Mouse (Mus musculus): Measurements from ENCODE around the gene Trove2.

GRCm38 (mm10) chr1:143738811-143739210 lies 38.1 kb downstream of the Trove2 start:
- no peak for TF ChIP-seq CTCF (conservative IDR thresholded peaks at IDR 0.05; ENCODE audit: low read length)
- TF ChIP-seq POU5F1 (IDR thresholded peaks at IDR 0.05; ENCODE audit: borderline replicate concordance, low read length) = no peak
- no peak for TF ChIP-seq NANOG (IDR thresholded peaks at IDR 0.05; ENCODE audit: borderline replicate concordance, low read length)

Data from E14TG2a.4 (cell line).